Mouse (Mus musculus) CH12.LX (cell line): ENCODE data around the gene Alg1.

Experiments used
- CTCF ChIP-seq, 2 experiments: IDR thresholded peaks in 1 of 2; conservative IDR thresholded peaks in 1 of 2; 2 replicates each; pipeline ENCODE4 v1.5.1; 2011 to 2012; ENCODE audit warnings: low read depth in 2 of 2, low read length in 2 of 2, improper control_type of control experiment in 1 of 2, inconsistent platforms in 1 of 2, mild to moderate bottlenecking in 1 of 2, moderate library complexity in 1 of 2
- E2F4 ChIP-seq: IDR thresholded peaks from 2 replicates; pipeline ENCODE4 v1.6.1; 2011; ENCODE audit warnings: low read depth, low read length, improper control_type of control experiment; ENCODE audit not compliant: insufficient replicate concordance
- ELF1 ChIP-seq: IDR thresholded peaks from 2 replicates; pipeline ENCODE4 v1.6.1; 2014; ENCODE audit warnings: low read depth, mild to moderate bottlenecking, inconsistent platforms, low read length, improper control_type of control experiment
- EP300 ChIP-seq: IDR thresholded peaks from 2 replicates; pipeline ENCODE4 v1.6.1; 2011; ENCODE audit warnings: low read length, improper control_type of control experiment
- ETS1 ChIP-seq: conservative IDR thresholded peaks from 2 replicates; pipeline ENCODE4 v1.6.1; 2012; ENCODE audit warnings: low read depth, mild to moderate bottlenecking, inconsistent platforms, low read length, improper control_type of control experiment, moderate library complexity
- HCFC1 ChIP-seq: IDR thresholded peaks from 2 replicates; pipeline ENCODE4 v1.6.1; 2012; ENCODE audit warnings: low read depth, mild to moderate bottlenecking, inconsistent platforms, low read length, improper control_type of control experiment
- IRF4 ChIP-seq: IDR thresholded peaks from 2 replicates; pipeline ENCODE4 v1.6.1; 2014; ENCODE audit warnings: low read depth, mild to moderate bottlenecking, inconsistent platforms, low read length, improper control_type of control experiment
- JUND ChIP-seq: conservative IDR thresholded peaks from 2 replicates; pipeline ENCODE4 v1.6.1; 2011; ENCODE audit warnings: low read depth, low read length, improper control_type of control experiment
- MAFK ChIP-seq: IDR thresholded peaks from 2 replicates; pipeline ENCODE4 v1.6.1; 2011; ENCODE audit warnings: low read length, improper control_type of control experiment; ENCODE audit not compliant: insufficient replicate concordance
- NRF1 ChIP-seq: IDR thresholded peaks from 2 replicates; pipeline ENCODE4 v1.6.1; 2014; ENCODE audit warnings: low read depth, mild to moderate bottlenecking, inconsistent platforms, low read length, improper control_type of control experiment, moderate library complexity
- POLR2A ChIP-seq: IDR thresholded peaks from 2 replicates; pipeline ENCODE4 v1.6.1; 2011; ENCODE audit warnings: low read depth, mild to moderate bottlenecking, improper control_type of control experiment, low read length
- POLR2AphosphoS2 ChIP-seq: IDR thresholded peaks from 2 replicates; pipeline ENCODE4 v1.6.1; 2011; ENCODE audit warnings: low read depth, low read length, improper control_type of control experiment
- USF1 ChIP-seq: IDR thresholded peaks from 2 replicates; pipeline ENCODE4 v1.6.1; 2014; ENCODE audit warnings: low read depth, mild to moderate bottlenecking, inconsistent platforms, low read length, improper control_type of control experiment
- ZNF384 ChIP-seq: IDR thresholded peaks from 2 replicates; pipeline ENCODE4 v1.6.1; 2012; ENCODE audit warnings: low read depth, low read length, improper control_type of control experiment, inconsistent platforms

- TF ChIP-seq JUND (no peak), EP300 (no peak), POLR2AphosphoS2 (no peak), ZNF384 (no peak), CTCF (conservative IDR thresholded peaks at IDR 0.05 in 1 of 2, IDR thresholded peaks at IDR 0.05 in 1 of 2; ENCODE audit: low read depth in 2 of 2, low read length in 2 of 2) (no peak), MAFK (no peak), ELF1 (no peak), E2F4 (no peak), POLR2A (no peak), USF1 (no peak), HCFC1 (no peak), NRF1 (no peak), ETS1 (no peak), IRF4 (no peak)
These were observed 8.9 kb downstream of the Alg1 start for GRCm38 (mm10) chr16:5242355-5242754.
